Mouse (Mus musculus) liver, adult 2 months (tissue): Measurements from ENCODE around the gene Hoxc9. TPM values are rescaled to one million over a fixed set of nuclear protein-coding genes. Genes with fewer than 3 reads are reported as not detected.

Source experiments
- DNase-seq: peaks from one replicate; pipeline ENCODE4 v3.0.0-alpha.2; 2011; ENCODE audit warnings: low read depth, low spot score; ENCODE audit errors: extremely low read depth
- H3K27ac ChIP-seq: fragments of 200-500 bp; replicated peaks from 2 replicates; pipeline ENCODE4 v1.5.1; 2012; ENCODE audit warnings: low read depth, mild to moderate bottlenecking, control low read depth, inconsistent platforms, low read length; ENCODE audit not compliant: insufficient read depth
- H3K27me3 ChIP-seq: fragments of 200-500 bp; 2 replicates; pipeline ENCODE4 v1.6.1; 2012; ENCODE audit warnings: mild to moderate bottlenecking, moderate library complexity, low read length, inconsistent platforms; ENCODE audit not compliant: control insufficient read depth, insufficient read depth
- H3K36me3 ChIP-seq: fragments of 200-500 bp; 2 replicates; pipeline ENCODE4 v1.6.1; 2012; ENCODE audit warnings: low read length, inconsistent platforms; ENCODE audit not compliant: control insufficient read depth, insufficient read depth
- H3K4me1 ChIP-seq: fragments of 200-500 bp; 2 replicates; pipeline ENCODE4 v1.6.1; 2011; ENCODE audit warnings: low read length; ENCODE audit not compliant: control insufficient read depth, insufficient read depth
- H3K4me3 ChIP-seq: fragments of 200-500 bp; 2 replicates; pipeline ENCODE4 v1.5.1; 2011; ENCODE audit warnings: low read depth, mild to moderate bottlenecking, control low read depth, low read length, moderate library complexity; ENCODE audit not compliant: insufficient read depth
- H3K79me2 ChIP-seq: fragments of 200-500 bp; 2 replicates; pipeline ENCODE4 v1.6.1; 2012; ENCODE audit warnings: inconsistent platforms, mild to moderate bottlenecking, low read length, moderate library complexity; ENCODE audit not compliant: control insufficient read depth, insufficient read depth
- H3K9ac ChIP-seq: fragments of 200-500 bp; 2 replicates; pipeline ENCODE4 v1.6.1; 2012; ENCODE audit warnings: low read depth, mild to moderate bottlenecking, control low read depth, inconsistent platforms, low read length
- CTCF ChIP-seq: fragments of 200-500 bp; IDR thresholded peaks from 2 replicates; pipeline ENCODE4 v1.5.1; 2011; ENCODE audit warnings: low read depth, low read length, control low read depth
- POLR2A ChIP-seq: fragments of 200-500 bp; IDR thresholded peaks from 2 replicates; pipeline ENCODE4 v1.6.1; 2011; ENCODE audit warnings: low read length, control low read depth; ENCODE audit not compliant: insufficient read depth; ENCODE audit errors: extremely low read depth
- WGBS: fragments of 180-500 bp; shearing (Covaris S2); methylation state at CpG from one replicate; pipeline ENCODE4 v1.1.7; 2018; 5-methylcytosine and 5-hydroxymethylcytosine counted together
- polyA plus RNA-seq: library from polyadenylated mRNA; depleted of rRNA; stranded (reverse); fragments of >200 nt; gene quantifications from 2 replicates; pipeline ENCODE4 v1.2.3, GENCODE M21; 2012
- total RNA-seq: library from RNA; depleted of rRNA; stranded (reverse); fragments of >200 nt; gene quantifications from 2 replicates; pipeline ENCODE4 v1.2.3, GENCODE M21; 2014

Hoxc9 gene
- total and polyA plus RNA-seq, 2 experiments: not detected

- no peak overlapping the region for H3K27ac ChIP-seq
- no peaks in the 10 kb centered on the region for H3K79me2 ChIP-seq
- H3K4me3 ChIP-seq: no peak overlapping the region
- no peak overlapping the region for H3K9ac ChIP-seq
- WGBS: 7% methylated on average over 8 of the region's 8 CpGs
- no peak for DNase-seq
- no peaks in the 10 kb centered on the region for H3K4me1 ChIP-seq
- TF ChIP-seq POLR2A: no peak
- H3K27me3 ChIP-seq: peaks cover 38% of the 10 kb centered on the region
- no peaks in the 10 kb centered on the region for H3K36me3 ChIP-seq
Measured at GRCm38 (mm10) chr15:102963259-102963658, 13.0 kb upstream of the Hoxc9 start.

GRCm38 (mm10) chr15:102963671-102964640, 12.3 kb upstream of the Hoxc9 start:
- 2% methylated on average over 28 of the region's 28 CpGs for WGBS
- TF ChIP-seq POLR2A (no peak), CTCF (no peak)
- Histone ChIP-seq H3K4me1 (no peaks in the 10 kb centered on the region), H3K27me3 (peaks cover 38% of the 10 kb centered on the region), H3K27ac (no peak overlapping the region), H3K36me3 (no peaks in the 10 kb centered on the region), H3K9ac (no peak overlapping the region), H3K79me2 (no peaks in the 10 kb centered on the region), H3K4me3 (no peak overlapping the region; the same call in 1 of the 2 replicates)
- peak; percentile 24 for DNase-seq

GRCm38 (mm10) chr15:102965003-102965891, 11.0 kb upstream of the Hoxc9 start:
- DNase-seq: no peak
- Histone ChIP-seq H3K27me3 (peaks cover 33% of the 10 kb centered on the region), H3K27ac (no peak overlapping the region), H3K36me3 (no peaks in the 10 kb centered on the region), H3K4me3 (no peak overlapping the region), H3K4me1 (no peaks in the 10 kb centered on the region), H3K79me2 (no peaks in the 10 kb centered on the region), H3K9ac (no peak overlapping the region)
- WGBS: 10% methylated on average over 26 of the region's 26 CpGs
- TF ChIP-seq CTCF: no peak

- no peak overlapping the region for H3K27ac ChIP-seq
- H3K27me3 ChIP-seq: peaks cover 32% of the 10 kb centered on the region
- peak; percentile 7 for DNase-seq
- no peak overlapping the region for H3K9ac ChIP-seq
- no peaks in the 10 kb centered on the region for H3K4me1 ChIP-seq
- 9% methylated on average over 28 of the region's 30 CpGs for WGBS
- TF ChIP-seq POLR2A: no peak
- TF ChIP-seq CTCF: peak; percentile 67
- H3K4me3 ChIP-seq: no peak overlapping the region
- no peaks in the 10 kb centered on the region for H3K79me2 ChIP-seq
- no peaks in the 10 kb centered on the region for H3K36me3 ChIP-seq
Measured at GRCm38 (mm10) chr15:102965892-102966775, 10.1 kb upstream of the Hoxc9 start.

- no peaks in the 10 kb centered on the region for H3K4me1 ChIP-seq
- H3K27ac ChIP-seq: no peak within 1 kb of the TSS
- no peak for DNase-seq
- H3K79me2 ChIP-seq: no peaks in the 10 kb centered on the region
- no peaks in the 10 kb centered on the region for H3K36me3 ChIP-seq
- no peak for TF ChIP-seq POLR2A
- TF ChIP-seq CTCF: no peak
- 10% methylated on average over 27 of the region's 27 CpGs for whole genome bisulfite sequencing
- H3K9ac ChIP-seq: no peak within 1 kb of the TSS
- H3K27me3 ChIP-seq: peaks cover 33% of the 10 kb centered on the region
- H3K4me3 ChIP-seq: no peak within 1 kb of the TSS
Measured at GRCm38 (mm10) chr15:102966776-102967311, 9.4 kb upstream of the Hoxc9 start, which contains the start of gene Hoxc10. TSS of gene Hoxc10 (plus strand) at chr15:102966796.
